Mouse (Mus musculus): ENCODE results near the gene 1110002E22Rik. TPM values are rescaled to one million over a fixed set of nuclear protein-coding genes. Genes with fewer than 3 reads are reported as not detected.

Gene 1110002E22Rik
- total RNA-seq, 2 experiments from 2014 or later: 98.9 to 131 TPM

GRCm38 (mm10) chr3:138063731-138064329 is 1.0 kb upstream of the 1110002E22Rik start:
- DNase-seq (ENCODE audit: low spot score): peak; percentile 89

DNA sequence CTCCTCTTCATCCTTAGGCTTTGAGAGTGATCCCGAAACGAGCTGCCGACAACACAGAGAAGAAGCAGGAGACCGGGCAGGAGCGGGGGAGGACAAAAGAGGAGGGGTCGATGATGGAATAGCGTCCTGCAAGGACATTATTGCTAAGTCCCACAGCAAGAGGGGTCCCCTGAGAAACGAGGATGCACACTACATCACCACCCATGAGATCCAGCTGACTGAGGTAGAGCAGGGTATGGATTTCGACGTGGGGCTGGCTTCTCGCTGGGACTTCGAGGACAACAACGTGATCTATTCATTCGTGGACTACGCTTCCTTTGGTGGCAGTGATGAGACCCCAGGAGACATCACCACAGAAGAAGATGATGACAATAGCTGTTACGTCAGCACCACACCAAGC is 1.1 kb downstream of the 1110002E22Rik start:
- DNase-seq (ENCODE audit: low spot score): no peak

GRCm38 (mm10) chr3:138066348-138066856 is 1.6 kb downstream of the 1110002E22Rik start:
- DNase-seq (ENCODE audit: low spot score): peak; percentile 72

GRCm38 (mm10) chr3:138067288-138067687 is 2.4 kb downstream of the 1110002E22Rik start, which contains the start of gene Gm5105:
Gm5105 (minus strand) TSS chr3:138067388.
- DNase-seq (ENCODE audit: low spot score): no peak

DNA sequence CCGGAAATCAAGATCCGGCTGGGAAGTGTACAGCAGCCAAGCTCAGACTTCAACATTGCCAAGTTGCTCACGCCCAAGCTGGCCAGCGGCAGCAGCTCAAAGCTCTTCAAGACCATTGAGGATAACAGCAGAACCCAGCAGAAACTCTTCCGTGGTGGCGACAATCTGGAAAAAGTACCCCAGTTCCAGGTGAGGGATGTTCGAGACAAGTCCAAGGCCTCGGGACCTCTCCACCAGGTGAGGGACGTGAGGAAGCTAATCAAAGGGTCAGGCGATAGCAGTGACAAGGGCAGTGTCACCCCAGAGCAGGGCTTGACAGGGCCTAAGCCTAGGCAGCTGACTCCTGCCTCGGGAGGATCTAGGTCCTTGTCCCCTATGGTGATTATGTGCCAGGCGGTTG is 3.3 kb downstream of the 1110002E22Rik start:
- DNase-seq (ENCODE audit: low spot score): no peak

GRCm38 (mm10) chr3:138069756-138070511 is 5.1 kb downstream of the 1110002E22Rik start:
- DNase-seq (ENCODE audit: low spot score): no peak

GRCm38 (mm10) chr3:138071004-138071403 is 6.2 kb downstream of the 1110002E22Rik start:
- DNase-seq (ENCODE audit: low spot score): no peak

- DNase-seq (ENCODE audit: low spot score): no peak
These were observed 6.7 kb downstream of the 1110002E22Rik start for GRCm38 (mm10) chr3:138071476-138072073.

- DNase-seq (ENCODE audit: low spot score): no peak
These were observed 9.4 kb downstream of the 1110002E22Rik start for GRCm38 (mm10) chr3:138074214-138074613.

GRCm38 (mm10) chr3:138075209-138075608 is 10.4 kb downstream of the 1110002E22Rik start:
- DNase-seq (ENCODE audit: low spot score): no peak

GRCm38 (mm10) chr3:138077476-138078340 is 12.9 kb downstream of the 1110002E22Rik start:
- no peak for DNase-seq (ENCODE audit: low spot score)

- no peak for DNase-seq (ENCODE audit: low spot score)
These were observed 13.8 kb downstream of the 1110002E22Rik start for GRCm38 (mm10) chr3:138078701-138079100.

DNA sequence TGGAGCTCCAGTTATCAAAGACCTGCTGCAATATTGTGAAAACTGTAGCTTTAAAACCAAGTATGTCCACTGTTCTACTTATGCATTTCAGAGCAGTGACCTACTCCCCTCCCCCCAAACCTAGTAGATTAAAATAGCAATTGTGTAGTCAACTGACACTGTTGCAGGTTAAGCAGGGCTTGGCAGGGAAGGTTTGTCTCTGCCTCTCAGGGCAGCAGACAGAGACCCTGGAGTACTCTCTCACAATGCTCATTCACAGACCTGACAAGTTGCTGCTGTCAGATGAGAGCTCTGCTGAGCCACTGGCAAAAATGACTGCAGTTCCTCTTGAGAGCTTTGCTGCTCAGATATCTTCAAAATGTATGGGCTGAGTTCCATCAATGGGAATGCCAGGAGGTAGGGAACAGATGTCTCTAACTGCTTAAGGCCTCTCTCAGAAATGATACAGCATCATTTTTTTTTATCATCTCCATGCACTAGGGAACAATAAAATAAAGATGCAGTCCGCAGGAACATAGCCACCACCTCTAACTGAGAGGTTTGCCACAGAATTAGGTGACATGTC is 18.3 kb downstream of the 1110002E22Rik start:
- no peak for DNase-seq (ENCODE audit: low spot score)

GRCm38 (mm10) chr3:138083896-138084295 is 19.0 kb downstream of the 1110002E22Rik start:
- DNase-seq (ENCODE audit: low spot score): no peak

- DNase-seq (ENCODE audit: low spot score): no peak
These were observed 30.4 kb downstream of the 1110002E22Rik start for GRCm38 (mm10) chr3:138095301-138095700.

DNA sequence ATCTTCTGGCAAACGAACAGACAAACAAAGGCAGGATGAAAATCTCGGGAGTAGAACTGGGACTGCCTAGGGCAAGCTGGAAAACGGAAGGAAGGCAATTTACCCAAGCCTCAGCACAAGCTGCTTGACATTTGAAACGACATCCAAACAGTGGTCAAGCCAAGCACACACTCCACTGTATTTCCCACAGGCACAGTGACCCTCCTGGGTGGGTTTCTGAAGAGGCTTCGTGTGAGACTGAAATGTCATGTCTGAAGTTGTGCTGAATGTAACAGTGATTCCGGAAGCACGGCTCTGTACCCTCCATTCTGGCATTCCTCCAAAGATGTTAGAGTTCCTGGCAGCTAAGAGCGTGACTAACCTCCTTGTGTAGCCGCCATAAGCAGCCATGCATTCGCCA is 30.9 kb downstream of the 1110002E22Rik start:
- DNase-seq (ENCODE audit: low spot score): no peak

DNA sequence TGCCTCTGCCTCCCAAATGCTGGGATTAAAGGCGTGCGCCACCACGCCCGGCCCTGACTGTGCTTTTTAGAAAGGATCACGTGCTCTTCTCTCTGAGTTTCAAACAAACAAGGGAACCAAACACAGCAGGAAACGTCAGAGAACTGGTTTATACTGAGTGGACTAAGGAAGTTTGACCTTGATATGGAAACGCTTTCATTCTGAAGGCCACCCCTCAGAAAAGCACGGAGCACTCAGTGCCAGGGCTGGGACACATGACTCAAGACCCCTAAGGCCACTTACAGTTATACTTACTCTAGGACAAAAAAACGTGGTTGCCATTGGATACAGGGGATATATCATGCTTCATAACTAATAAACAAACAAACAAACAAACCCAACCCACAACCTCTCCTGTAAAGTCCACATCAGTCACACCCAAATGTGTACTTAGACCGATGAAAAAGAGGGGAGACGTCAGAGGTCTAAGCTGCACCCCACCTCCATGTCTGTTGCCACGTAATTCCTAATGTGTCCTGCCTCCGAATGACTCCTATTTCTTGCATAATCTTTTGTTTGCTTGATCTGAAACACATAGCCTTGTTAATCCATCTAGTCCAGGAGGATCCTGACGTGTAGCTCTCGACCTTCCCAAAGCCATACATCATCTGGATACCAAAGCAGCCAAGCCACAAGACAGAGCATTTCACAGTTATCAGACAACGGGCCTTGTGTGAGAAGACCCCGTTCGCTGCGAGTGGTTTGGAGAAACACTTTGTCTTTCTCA is 31.6 kb downstream of the 1110002E22Rik start:
- DNase-seq (ENCODE audit: low spot score): no peak

DNA sequence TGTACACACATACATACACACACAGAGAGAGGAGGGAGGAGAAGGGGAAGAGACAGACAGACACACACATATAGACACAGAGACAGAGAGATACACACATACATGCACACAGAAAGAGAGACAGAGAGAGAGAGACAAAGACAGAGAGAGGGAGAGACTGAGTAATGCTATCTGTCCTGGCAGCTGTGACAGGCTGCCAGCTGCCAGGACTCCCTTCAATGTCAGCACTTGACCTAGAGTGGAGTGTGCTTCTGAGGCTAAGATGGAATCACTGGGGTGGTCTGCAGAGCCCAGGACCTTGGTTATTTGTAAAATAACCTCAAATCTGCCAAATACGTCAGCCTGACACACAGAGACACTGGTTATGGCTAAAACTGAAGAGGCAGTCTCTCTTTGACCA is 32.9 kb downstream of the 1110002E22Rik start:
- DNase-seq (ENCODE audit: low spot score): no peak

DNA sequence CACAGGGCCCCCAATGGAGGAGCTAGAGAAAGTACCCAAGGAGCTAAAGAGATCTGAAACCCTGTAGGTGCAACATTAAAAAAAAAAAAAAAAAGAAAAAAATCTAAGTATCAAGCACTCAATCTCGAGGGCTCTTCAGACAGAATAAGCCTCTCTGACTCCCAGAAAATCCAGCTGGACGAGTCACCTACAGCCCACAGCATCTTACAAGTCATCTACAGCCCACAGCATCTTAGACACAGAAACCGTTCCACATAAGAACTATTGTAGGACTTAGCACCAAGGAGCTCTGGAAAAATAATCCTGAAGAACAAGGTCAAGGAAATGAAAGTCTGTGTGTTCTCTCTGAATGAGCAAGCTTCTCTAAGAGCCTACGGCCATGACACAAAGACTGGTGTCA is 37.1 kb downstream of the 1110002E22Rik start:
- DNase-seq (ENCODE audit: low spot score): no peak

GRCm38 (mm10) chr3:138103690-138104089 is 38.8 kb downstream of the 1110002E22Rik start:
- no peak for DNase-seq (ENCODE audit: low spot score)
